Mouse (Mus musculus) lung, postnatal 25 days (tissue): ENCODE results near the gene Rps25.

Experiments used
- DNase-seq: peaks from one replicate; pipeline ENCODE4 v3.0.0; 2022; ENCODE audit warnings: low spot score

Rps25 gene

GRCm38 (mm10) chr9:44454891-44455220, 47.9 kb downstream of the Rps25 start, which contains the start of gene Upk2:
Upk2 (minus strand) TSS chr9:44454976.
- no peak for DNase-seq

GRCm38 (mm10) chr9:44457035-44457742, 50.2 kb downstream of the Rps25 start:
- DNase-seq: no peak
